Mouse (Mus musculus) neural tube, embryonic 15.5 days (tissue): ENCODE data around the gene 4930402F06Rik. TPM values are rescaled to one million over a fixed set of nuclear protein-coding genes. Genes with fewer than 3 reads are reported as not detected.

Experiments used
- ATAC-seq: fragments of 200-750 bp; cut with Nextera tagmentation; 2 replicates; pipeline ENCODE4 v1.8.0; 2017; ENCODE audit warnings: mild to moderate bottlenecking, moderate TSS enrichment, moderate library complexity; ENCODE audit not compliant: low FRiP score
- H3K27ac ChIP-seq: fragments of 300-500 bp; sonication (generic); replicated peaks from 2 replicates; pipeline ENCODE4 v1.5.1; 2015; ENCODE audit warnings: mild to moderate bottlenecking, inconsistent platforms
- H3K27me3 ChIP-seq: fragments of 300-500 bp; sonication (generic); replicated peaks from 2 replicates; pipeline ENCODE4 v1.6.1; 2015; ENCODE audit warnings: inconsistent platforms
- H3K36me3 ChIP-seq: fragments of 300-500 bp; sonication (generic); 2 replicates; pipeline ENCODE4 v1.6.1; 2015; ENCODE audit warnings: inconsistent platforms
- H3K4me1 ChIP-seq: fragments of 300-500 bp; sonication (generic); 2 replicates; pipeline ENCODE4 v1.6.1; 2015; ENCODE audit warnings: inconsistent platforms
- H3K4me2 ChIP-seq: fragments of 300-500 bp; sonication (generic); 2 replicates; pipeline ENCODE4 v1.6.1; 2015; ENCODE audit warnings: inconsistent platforms, mild to moderate bottlenecking, moderate library complexity
- H3K4me3 ChIP-seq: fragments of 300-500 bp; sonication (generic); replicated peaks from 2 replicates; pipeline ENCODE4 v1.5.1; 2015; ENCODE audit warnings: mild to moderate bottlenecking, inconsistent platforms
- H3K9ac ChIP-seq: fragments of 300-500 bp; sonication (generic); replicated peaks from 2 replicates; pipeline ENCODE4 v1.6.1; 2015; ENCODE audit warnings: mild to moderate bottlenecking, inconsistent platforms
- H3K9me3 ChIP-seq: fragments of 300-500 bp; sonication (generic); replicated peaks from 2 replicates; pipeline ENCODE4 v1.6.1; 2016; ENCODE audit warnings: inconsistent platforms
- WGBS: fragments of 180-500 bp; shearing (Covaris S2); methylation state at CpG from one replicate; pipeline ENCODE4 v1.1.7; 2015; ENCODE audit warnings: mixed read lengths; 5-methylcytosine and 5-hydroxymethylcytosine counted together
- polyA plus RNA-seq: library from polyadenylated mRNA; unstranded; fragments of >200 nt; fragmentation: Nextera tagmentation; extraction: Ambion mirVana; gene quantifications from 2 replicates; pipeline ENCODE4 v1.2.1, GENCODE M21; 2015

4930402F06Rik gene
- polyA plus RNA-seq, 1 experiment from 2014 or later = not detected

- Histone ChIP-seq H3K27ac (no peak overlapping the region), H3K9me3 (no peaks in the 10 kb centered on the region), H3K4me3 (no peak overlapping the region), H3K27me3 (no peaks in the 10 kb centered on the region), H3K4me2 (no peak overlapping the region), H3K36me3 (no peaks in the 10 kb centered on the region; the same call in 1 of the 2 replicates), H3K4me1 (no peaks in the 10 kb centered on the region), H3K9ac (no peak overlapping the region)
- ATAC-seq = no peak
- WGBS = 76% methylated on average over 6 of the region's 6 CpGs
These were observed 19.5 kb upstream of the 4930402F06Rik start for GRCm38 (mm10) chr2:35416473-35416872.

GRCm38 (mm10) chr2:35412810-35413209 lies 15.8 kb upstream of the 4930402F06Rik start:
- WGBS = 98% methylated on average over 3 of the region's 3 CpGs
- Histone ChIP-seq H3K36me3 (no peaks in the 10 kb centered on the region), H3K27ac (no peak overlapping the region), H3K9me3 (no peaks in the 10 kb centered on the region), H3K4me3 (no peak overlapping the region), H3K27me3 (no peaks in the 10 kb centered on the region), H3K4me1 (no peaks in the 10 kb centered on the region), H3K9ac (no peak overlapping the region), H3K4me2 (no peak overlapping the region)
- ATAC-seq = no peak

- H3K4me3 ChIP-seq = no peak overlapping the region
- H3K27ac ChIP-seq = no peak overlapping the region
- no peak overlapping the region for H3K4me2 ChIP-seq
- H3K36me3 ChIP-seq = no peaks in the 10 kb centered on the region
- H3K4me1 ChIP-seq = no peaks in the 10 kb centered on the region
- no peak overlapping the region for H3K9ac ChIP-seq
- WGBS = 87% methylated on average over 2 of the region's 2 CpGs
- H3K27me3 ChIP-seq = no peaks in the 10 kb centered on the region
- H3K9me3 ChIP-seq = no peaks in the 10 kb centered on the region
- no peak for ATAC-seq
These were observed 15.3 kb upstream of the 4930402F06Rik start for GRCm38 (mm10) chr2:35412246-35412645.

GRCm38 (mm10) chr2:35411640-35412190 lies 14.7 kb upstream of the 4930402F06Rik start:
- ATAC-seq = no peak
- Histone ChIP-seq H3K9ac (no peak overlapping the region), H3K27me3 (no peaks in the 10 kb centered on the region), H3K9me3 (no peaks in the 10 kb centered on the region), H3K27ac (no peak overlapping the region), H3K4me1 (no peaks in the 10 kb centered on the region), H3K4me2 (no peak overlapping the region), H3K4me3 (no peak overlapping the region), H3K36me3 (no peaks in the 10 kb centered on the region)
- WGBS = 87% methylated on average over 10 of the region's 10 CpGs

- no peaks in the 10 kb centered on the region for H3K9me3 ChIP-seq
- no peak overlapping the region for H3K27ac ChIP-seq
- no peak overlapping the region for H3K4me3 ChIP-seq
- no peak for ATAC-seq
- no peaks in the 10 kb centered on the region for H3K4me1 ChIP-seq
- WGBS = 89% methylated on average over 6 of the region's 6 CpGs
- no peaks in the 10 kb centered on the region for H3K36me3 ChIP-seq
- H3K27me3 ChIP-seq = no peaks in the 10 kb centered on the region
- no peak overlapping the region for H3K4me2 ChIP-seq
- no peak overlapping the region for H3K9ac ChIP-seq
These were observed 12.5 kb upstream of the 4930402F06Rik start for GRCm38 (mm10) chr2:35409466-35409865.

- ATAC-seq = no peak
- H3K9me3 ChIP-seq = no peaks in the 10 kb centered on the region
- no peak overlapping the region for H3K4me2 ChIP-seq
- WGBS = 84% methylated on average over 5 of the region's 5 CpGs
- H3K9ac ChIP-seq = no peak overlapping the region
- H3K4me1 ChIP-seq = no peaks in the 10 kb centered on the region
- no peaks in the 10 kb centered on the region for H3K27me3 ChIP-seq
- no peaks in the 10 kb centered on the region for H3K36me3 ChIP-seq
- H3K27ac ChIP-seq = no peak overlapping the region
- no peak overlapping the region for H3K4me3 ChIP-seq
These were observed 11.6 kb upstream of the 4930402F06Rik start for GRCm38 (mm10) chr2:35408409-35409110.

- no peak overlapping the region for H3K4me2 ChIP-seq
- 84% methylated on average over 7 of the region's 7 CpGs for WGBS
- H3K36me3 ChIP-seq = no peaks in the 10 kb centered on the region
These were observed 10.9 kb upstream of the 4930402F06Rik start for GRCm38 (mm10) chr2:35407878-35408277.

GRCm38 (mm10) chr2:35407266-35407665 lies 10.3 kb upstream of the 4930402F06Rik start:
- H3K4me1 ChIP-seq = no peaks in the 10 kb centered on the region

More at GRCm38 (mm10) chr2:35407878-35408277, 10.9 kb upstream of the 4930402F06Rik start:
- no peaks in the 10 kb centered on the region for H3K9me3 ChIP-seq
- H3K4me1 ChIP-seq = no peaks in the 10 kb centered on the region
- no peaks in the 10 kb centered on the region for H3K27me3 ChIP-seq
- H3K27ac ChIP-seq = no peak overlapping the region
- ATAC-seq = no peak
- H3K4me3 ChIP-seq = no peak overlapping the region
- no peak overlapping the region for H3K9ac ChIP-seq

GRCm38 (mm10) chr2:35406611-35407010 lies 9.6 kb upstream of the 4930402F06Rik start:
- Histone ChIP-seq H3K4me2 (no peak overlapping the region), H3K27ac (no peak overlapping the region), H3K9me3 (no peaks in the 10 kb centered on the region), H3K9ac (no peak overlapping the region), H3K36me3 (no peaks in the 10 kb centered on the region), H3K4me1 (no peaks in the 10 kb centered on the region), H3K4me3 (no peak overlapping the region), H3K27me3 (no peaks in the 10 kb centered on the region)
- no peak for ATAC-seq
- WGBS = 83% methylated on average over 1 of the region's 1 CpGs

More at GRCm38 (mm10) chr2:35407266-35407665, 10.3 kb upstream of the 4930402F06Rik start:
- H3K4me3 ChIP-seq = no peak overlapping the region
- no peaks in the 10 kb centered on the region for H3K9me3 ChIP-seq
- H3K27me3 ChIP-seq = no peaks in the 10 kb centered on the region
- H3K36me3 ChIP-seq = no peaks in the 10 kb centered on the region
- no peak overlapping the region for H3K4me2 ChIP-seq
- no peak overlapping the region for H3K9ac ChIP-seq
- WGBS = 86% methylated on average over 6 of the region's 6 CpGs
- ATAC-seq = no peak
- H3K27ac ChIP-seq = no peak overlapping the region

- Histone ChIP-seq H3K4me2 (no peak overlapping the region), H3K4me3 (no peak overlapping the region), H3K27me3 (no peaks in the 10 kb centered on the region), H3K4me1 (no peaks in the 10 kb centered on the region), H3K27ac (no peak overlapping the region), H3K36me3 (no peaks in the 10 kb centered on the region), H3K9ac (no peak overlapping the region), H3K9me3 (no peaks in the 10 kb centered on the region)
- WGBS = 94% methylated on average over 16 of the region's 16 CpGs
- no peak for ATAC-seq
These were observed 5.4 kb upstream of the 4930402F06Rik start for GRCm38 (mm10) chr2:35402391-35402790.

- no peaks in the 10 kb centered on the region for H3K9me3 ChIP-seq
- 91% methylated on average over 7 of the region's 7 CpGs for WGBS
- no peaks in the 10 kb centered on the region for H3K36me3 ChIP-seq
- no peak overlapping the region for H3K27ac ChIP-seq
- no peaks in the 10 kb centered on the region for H3K27me3 ChIP-seq
- no peak overlapping the region for H3K9ac ChIP-seq
- ATAC-seq = no peak
- H3K4me1 ChIP-seq = no peaks in the 10 kb centered on the region
- no peak overlapping the region for H3K4me2 ChIP-seq
- H3K4me3 ChIP-seq = no peak overlapping the region
These were observed 3.8 kb upstream of the 4930402F06Rik start for GRCm38 (mm10) chr2:35400739-35401138.

- no peaks in the 10 kb centered on the region for H3K4me1 ChIP-seq
- no peak for ATAC-seq
- WGBS = 82% methylated on average over 6 of the region's 6 CpGs
- no peak overlapping the region for H3K4me3 ChIP-seq
- no peak overlapping the region for H3K27ac ChIP-seq
- no peaks in the 10 kb centered on the region for H3K27me3 ChIP-seq
- no peaks in the 10 kb centered on the region for H3K9me3 ChIP-seq
- H3K9ac ChIP-seq = no peak overlapping the region
- no peak overlapping the region for H3K4me2 ChIP-seq
- H3K36me3 ChIP-seq = no peaks in the 10 kb centered on the region
These were observed 1.3 kb upstream of the 4930402F06Rik start for GRCm38 (mm10) chr2:35398184-35398828.
